Mouse (Mus musculus) bone marrow macrophage, adult 2 months (primary cell): ENCODE results near the gene Ppp1r9a. TPM values are rescaled to one million over a fixed set of nuclear protein-coding genes. Genes with fewer than 3 reads are reported as not detected.

Experiments
- H3K27ac ChIP-seq: 2 replicates; pipeline ENCODE4 v1.5.1; 2012; ENCODE audit warnings: low read depth, low read length; ENCODE audit not compliant: insufficient read depth
- H3K4me1 ChIP-seq: 2 replicates; pipeline ENCODE4 v1.6.1; 2012; ENCODE audit warnings: low read length; ENCODE audit not compliant: control insufficient read depth, insufficient read depth
- H3K4me3 ChIP-seq: 2 replicates; pipeline ENCODE4 v1.5.1; 2012; ENCODE audit warnings: mild to moderate bottlenecking, low read length, moderate library complexity; ENCODE audit not compliant: insufficient read depth
- CTCF ChIP-seq: IDR thresholded peaks from 2 replicates; pipeline ENCODE4 v1.5.1; 2012; ENCODE audit warnings: low read depth, mild to moderate bottlenecking, low read length, moderate library complexity
- POLR2A ChIP-seq: IDR thresholded peaks from 2 replicates; pipeline ENCODE4 v1.6.1; 2012; ENCODE audit warnings: mild to moderate bottlenecking, low read depth, low read length, borderline replicate concordance
- polyA plus RNA-seq: library from polyadenylated mRNA; stranded (reverse); fragments of >200 nt; gene quantifications from 2 replicates; pipeline ENCODE4 v1.2.4, GENCODE M21; 2012; ENCODE audit not compliant: missing spikeins, insufficient read depth, insufficient read length

Gene Ppp1r9a
- polyA plus RNA-seq, 1 experiment, result 2.0 TPM

DNA sequence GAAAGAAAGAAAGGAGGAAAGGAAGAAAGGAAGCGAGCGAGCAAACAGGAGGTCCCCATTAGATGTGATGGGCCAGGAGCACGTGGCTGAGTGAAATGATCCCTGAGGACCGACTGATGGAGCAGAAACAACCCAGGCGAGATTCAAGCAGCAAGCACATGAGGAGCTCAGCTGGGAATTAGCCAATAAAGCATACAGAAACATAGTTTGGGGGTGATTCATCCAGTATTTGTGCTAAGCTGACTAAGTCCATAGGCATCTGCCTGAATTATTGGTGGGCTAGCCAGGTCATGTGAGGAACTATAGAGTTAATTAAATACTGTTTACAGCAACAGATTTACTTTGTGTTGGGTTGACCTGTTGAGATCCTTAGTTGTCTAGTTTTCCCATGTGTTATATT, 277.9 kb downstream of the Ppp1r9a start:
- no peak overlapping the region for H3K27ac ChIP-seq
- no peak for TF ChIP-seq CTCF
- no peak for TF ChIP-seq POLR2A
- no peaks in the 10 kb centered on the region for H3K4me1 ChIP-seq
- H3K4me3 ChIP-seq, result no peak overlapping the region

GRCm38 (mm10) chr6:5186229-5186950, 283.7 kb downstream of the Ppp1r9a start:
- TF ChIP-seq CTCF (no peak), POLR2A (no peak)
- Histone ChIP-seq H3K4me1 (no peaks in the 10 kb centered on the region), H3K27ac (no peak overlapping the region), H3K4me3 (no peak overlapping the region)

GRCm38 (mm10) chr6:5187586-5187985, 284.9 kb downstream of the Ppp1r9a start:
- Histone ChIP-seq H3K4me1 (no peaks in the 10 kb centered on the region), H3K27ac (no peak overlapping the region), H3K4me3 (no peak overlapping the region)
- TF ChIP-seq CTCF, result no peak
- TF ChIP-seq POLR2A, result no peak

DNA sequence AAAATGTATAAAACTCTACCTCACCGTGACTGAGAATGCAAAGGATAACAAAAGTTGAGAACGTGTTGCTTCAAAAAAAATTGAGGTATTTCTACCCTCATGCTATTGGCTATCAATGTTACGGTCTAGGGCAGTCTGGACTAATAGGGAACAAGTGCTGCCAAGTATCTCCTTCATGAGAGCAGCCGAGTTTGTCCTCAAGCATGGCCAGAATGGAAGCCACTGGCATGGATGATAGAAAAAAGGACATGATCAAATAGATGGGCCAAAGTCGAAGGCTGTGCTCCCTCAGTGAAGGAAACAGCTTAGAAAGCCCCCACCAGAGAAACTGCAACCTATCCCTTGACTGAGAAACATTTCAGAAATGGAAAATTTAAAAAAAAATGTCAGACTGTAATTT, 285.3 kb downstream of the Ppp1r9a start:
- Histone ChIP-seq H3K4me1 (no peaks in the 10 kb centered on the region), H3K4me3 (no peak overlapping the region), H3K27ac (no peak overlapping the region)
- TF ChIP-seq POLR2A, result no peak
- no peak for TF ChIP-seq CTCF

DNA sequence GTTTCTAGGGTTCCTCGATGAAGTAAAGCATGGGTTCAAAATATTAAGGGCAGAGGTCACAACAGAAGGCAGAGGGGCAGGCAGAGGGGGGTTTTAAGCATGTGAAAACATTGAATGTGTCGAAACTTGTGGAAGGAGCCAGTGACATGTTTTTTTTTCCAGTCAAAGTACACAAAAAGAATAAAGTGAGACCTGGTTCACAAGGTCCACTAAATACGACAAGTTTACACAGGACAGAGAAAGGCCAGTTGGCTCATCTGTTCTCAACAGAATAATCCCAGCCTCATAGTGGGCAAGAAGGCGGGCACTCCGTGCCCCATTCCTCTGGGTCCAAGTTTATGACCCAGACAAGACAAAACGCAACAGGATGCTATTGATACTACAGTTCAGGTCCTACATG, 286.2 kb downstream of the Ppp1r9a start:
- TF ChIP-seq CTCF, result no peak
- TF ChIP-seq POLR2A, result no peak
- no peak overlapping the region for H3K4me3 ChIP-seq
- H3K27ac ChIP-seq, result no peak overlapping the region
- H3K4me1 ChIP-seq, result no peaks in the 10 kb centered on the region

- TF ChIP-seq CTCF (no peak), POLR2A (no peak)
- H3K4me3 ChIP-seq, result no peak overlapping the region
- H3K4me1 ChIP-seq, result no peaks in the 10 kb centered on the region
- no peak overlapping the region for H3K27ac ChIP-seq
Measured at GRCm38 (mm10) chr6:5189507-5189906, 286.8 kb downstream of the Ppp1r9a start.

GRCm38 (mm10) chr6:5190761-5191160, 288.0 kb downstream of the Ppp1r9a start:
- Histone ChIP-seq H3K27ac (no peak overlapping the region), H3K4me1 (no peaks in the 10 kb centered on the region), H3K4me3 (no peak overlapping the region)
- TF ChIP-seq POLR2A (no peak), CTCF (no peak)

GRCm38 (mm10) chr6:5193693-5194092, 291.0 kb downstream of the Ppp1r9a start, which contains the start of gene Pon1:
Pon1 (minus strand) TSS chr6:5193946.
- H3K27ac ChIP-seq, result no peak within 1 kb of the TSS
- no peak within 1 kb of the TSS for H3K4me3 ChIP-seq

GRCm38 (mm10) chr6:5198590-5198989, 295.9 kb downstream of the Ppp1r9a start:
- H3K4me3 ChIP-seq, result no peak overlapping the region
- no peak overlapping the region for H3K27ac ChIP-seq
- H3K4me1 ChIP-seq, result peaks cover 3% of the 10 kb centered on the region; the same call in 1 of the 2 replicates
- TF ChIP-seq CTCF (no peak), POLR2A (no peak)

More at GRCm38 (mm10) chr6:5193693-5194092, 291.0 kb downstream of the Ppp1r9a start, which contains the start of gene Pon1:
- TF ChIP-seq CTCF, result no peak
- no peak for TF ChIP-seq POLR2A
- no peaks in the 10 kb centered on the region for H3K4me1 ChIP-seq

GRCm38 (mm10) chr6:5199376-5199905, 296.7 kb downstream of the Ppp1r9a start:
- H3K4me3 ChIP-seq, result no peak overlapping the region
- no peak overlapping the region for H3K27ac ChIP-seq
- H3K4me1 ChIP-seq, result peaks cover 3% of the 10 kb centered on the region; the same call in 1 of the 2 replicates
- TF ChIP-seq CTCF (no peak), POLR2A (no peak)

DNA sequence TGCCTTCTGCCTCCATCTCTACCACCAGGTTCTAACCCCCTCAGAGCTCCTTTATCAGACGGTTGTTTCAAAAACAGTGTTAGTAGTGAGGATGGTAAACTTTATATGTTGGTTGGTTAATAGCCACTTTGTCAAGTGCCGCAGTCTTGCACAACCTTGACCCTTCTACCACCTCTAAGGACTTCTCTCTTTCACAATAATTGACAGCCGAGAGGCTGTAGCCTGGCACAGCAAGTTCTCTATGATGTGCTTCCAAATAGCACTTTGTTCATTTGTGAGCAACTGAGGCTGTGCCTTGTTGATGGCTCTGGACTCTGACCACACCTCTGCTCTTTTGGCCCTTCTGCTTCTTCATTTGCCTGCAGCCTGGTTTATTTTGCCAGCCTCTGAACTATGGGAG, 297.2 kb downstream of the Ppp1r9a start:
- Histone ChIP-seq H3K4me1 (peaks cover 3% of the 10 kb centered on the region; the same call in 1 of the 2 replicates), H3K4me3 (no peak overlapping the region), H3K27ac (no peak overlapping the region)
- TF ChIP-seq POLR2A (no peak), CTCF (no peak)
